Mouse (Mus musculus): ENCODE measurements at regions not wholly inside any gene's neighbourhood (a gene's known extent, or its start where the extent isn't known, plus 50 kb on each side); places are given as distances from the start of the nearest gene placed in this dataset.

DNA sequence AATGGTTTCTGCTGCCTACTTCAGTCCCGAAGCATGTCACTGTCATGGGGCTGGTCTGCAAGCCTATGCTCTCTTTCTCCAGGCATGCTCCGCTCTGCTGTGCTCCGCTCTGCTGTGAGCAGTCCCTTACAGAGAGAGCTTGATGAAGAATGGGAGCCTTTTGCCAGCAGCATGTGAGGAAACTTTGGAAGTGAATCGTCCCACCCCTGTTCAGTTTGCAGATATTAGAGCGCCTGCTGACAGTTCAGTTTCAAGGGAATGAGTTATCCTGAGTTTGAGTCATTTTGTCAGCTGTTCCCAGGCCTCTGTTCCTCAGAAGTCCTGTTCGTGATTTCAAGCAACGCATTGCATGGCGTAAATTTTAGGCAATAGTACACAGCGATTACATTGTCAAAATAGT is 173.6 kb downstream of the Gm19410 start:
- no peak for DNase-seq

DNA sequence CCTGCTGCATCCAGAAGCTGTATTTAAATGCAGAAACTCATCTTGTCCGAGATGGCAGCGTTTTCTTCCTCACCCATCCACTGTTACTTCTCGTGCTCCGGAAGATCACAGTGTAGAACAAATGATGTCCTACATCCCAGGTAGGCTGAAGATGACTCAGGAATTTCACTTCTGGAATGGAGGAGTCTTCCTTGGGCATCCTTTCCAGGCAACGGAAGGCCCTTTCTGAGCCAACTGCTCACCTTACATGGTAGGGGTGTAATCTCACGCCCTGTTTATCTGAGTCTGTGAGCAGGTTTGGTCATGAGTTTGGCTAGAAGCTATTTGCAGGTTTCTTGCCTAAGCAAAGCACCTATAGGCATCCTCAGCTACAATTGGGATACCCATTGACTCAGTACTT is 176.9 kb downstream of the Gm19410 start:
- DNase-seq = no peak

DNA sequence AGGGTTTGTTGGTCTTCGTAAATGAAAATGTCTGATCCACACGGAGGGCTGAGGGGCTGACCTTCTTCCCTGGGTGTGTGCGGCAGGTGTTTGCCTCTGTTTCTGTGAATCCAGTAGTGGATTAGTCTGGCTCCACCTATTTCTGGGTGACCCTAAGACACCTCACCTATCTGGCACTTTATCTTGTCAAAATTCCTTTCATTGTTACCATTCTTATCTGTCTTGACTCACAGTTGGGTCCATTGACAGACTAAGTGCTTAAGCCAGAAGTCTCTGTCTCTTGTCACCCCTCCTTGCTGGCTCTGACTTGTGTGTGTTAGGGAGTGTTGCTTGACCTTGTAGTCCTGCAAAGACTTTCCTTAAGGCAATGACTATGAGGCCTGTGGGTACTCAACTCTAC is 178.1 kb downstream of the Gm19410 start:
- DNase-seq = no peak

DNA sequence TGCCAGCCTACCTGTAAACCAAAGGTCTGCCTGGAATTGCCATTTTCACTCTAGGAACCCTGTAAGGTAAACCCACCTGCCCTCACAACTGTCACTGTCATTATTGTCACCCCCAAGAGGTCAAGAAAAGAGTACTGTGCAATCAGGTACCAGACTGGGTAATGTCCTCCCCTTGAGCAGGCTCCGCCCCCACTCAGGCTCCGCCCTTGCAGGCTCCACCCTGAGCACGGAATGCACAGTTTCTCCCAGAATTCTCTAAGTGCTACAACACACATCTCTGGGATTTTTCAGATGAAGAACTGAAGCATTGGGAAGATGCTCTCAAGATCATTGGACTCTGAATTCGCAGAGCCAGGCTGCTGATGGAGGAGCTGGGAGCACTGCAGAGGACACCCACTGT is 178.9 kb downstream of the Gm19410 start:
- DNase-seq = no peak

DNA sequence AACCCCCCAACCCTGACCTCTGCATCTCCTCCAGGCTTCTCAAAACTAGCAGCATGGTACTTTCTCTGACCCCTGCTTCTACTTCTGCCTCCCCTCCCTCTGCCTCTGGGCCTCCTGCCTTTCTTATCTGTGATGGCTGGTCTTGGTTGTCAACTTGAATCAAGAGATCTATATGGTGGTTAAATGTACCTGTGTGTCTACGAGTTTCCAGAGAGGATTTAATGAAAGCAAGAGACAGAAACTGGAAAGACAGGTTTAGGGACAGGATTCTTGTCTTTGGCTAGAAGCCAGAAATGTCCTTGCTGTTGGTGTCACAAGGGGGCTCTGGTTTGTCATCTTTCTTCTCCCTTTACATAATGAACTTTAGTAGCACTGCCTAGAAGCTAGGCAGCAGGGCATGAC is 180.9 kb downstream of the Gm19410 start:
- no peak for DNase-seq

DNA sequence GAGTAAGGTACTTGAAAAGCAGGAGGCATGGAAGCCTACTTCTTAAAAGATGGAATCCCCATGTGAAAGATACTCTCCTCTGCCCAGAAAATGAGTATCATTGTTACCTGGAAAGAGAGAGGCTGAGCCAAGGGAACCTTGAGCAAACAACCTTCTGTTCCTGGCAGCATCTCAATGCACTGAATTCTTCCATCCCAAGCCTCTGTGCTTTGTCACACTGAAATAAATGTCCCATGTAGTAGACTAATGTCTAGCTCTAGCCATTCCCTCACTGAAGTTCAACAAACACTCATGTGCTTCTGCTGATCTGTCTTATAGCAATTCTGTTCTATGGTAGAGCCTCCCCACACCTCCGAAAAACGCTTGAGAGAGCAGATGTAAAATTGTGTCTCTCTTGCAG is 182.6 kb downstream of the Gm19410 start:
- no peak for DNase-seq

DNA sequence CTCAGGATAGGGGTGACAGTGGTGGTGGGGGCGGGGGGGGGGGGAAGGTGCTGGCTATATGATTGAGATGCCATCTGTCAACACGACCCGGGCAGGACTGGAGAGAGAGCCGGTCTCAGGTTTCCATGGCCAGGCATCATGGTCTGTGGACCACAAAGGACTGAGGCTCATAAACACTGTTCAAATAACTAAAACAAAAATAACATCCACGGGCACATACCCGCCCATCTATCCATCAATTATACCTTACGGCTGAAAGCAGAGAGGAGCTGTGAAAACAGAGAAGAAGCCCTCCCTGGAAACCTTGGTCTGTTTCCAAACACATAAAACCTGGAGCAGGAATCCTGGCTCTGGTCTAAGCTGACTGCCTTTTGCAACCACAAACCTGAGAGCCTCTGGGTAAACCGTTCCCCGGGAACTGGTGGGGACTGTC is 183.2 kb downstream of the Gm19410 start:
- no peak for DNase-seq

DNA sequence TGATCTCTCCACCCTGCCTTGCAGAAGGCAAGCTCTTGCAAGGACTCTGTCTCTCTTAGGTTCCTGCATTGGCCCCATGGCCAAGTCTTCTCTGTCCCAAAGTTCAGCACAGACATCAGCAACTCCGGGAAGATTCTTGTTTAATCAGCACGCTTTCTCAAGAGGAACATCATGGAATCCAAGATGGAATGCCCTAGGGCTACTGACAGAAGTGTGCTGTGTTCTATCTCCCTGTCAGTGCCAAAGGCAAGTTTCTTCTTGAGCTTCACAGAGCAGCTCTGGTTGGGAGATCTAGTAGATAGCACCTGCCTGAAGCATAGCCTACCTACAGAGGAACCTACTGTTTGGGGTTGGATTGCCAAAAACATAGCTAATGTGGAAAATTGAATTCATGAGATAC is 189.9 kb downstream of the Gm19410 start:
- DNase-seq = no peak

DNA sequence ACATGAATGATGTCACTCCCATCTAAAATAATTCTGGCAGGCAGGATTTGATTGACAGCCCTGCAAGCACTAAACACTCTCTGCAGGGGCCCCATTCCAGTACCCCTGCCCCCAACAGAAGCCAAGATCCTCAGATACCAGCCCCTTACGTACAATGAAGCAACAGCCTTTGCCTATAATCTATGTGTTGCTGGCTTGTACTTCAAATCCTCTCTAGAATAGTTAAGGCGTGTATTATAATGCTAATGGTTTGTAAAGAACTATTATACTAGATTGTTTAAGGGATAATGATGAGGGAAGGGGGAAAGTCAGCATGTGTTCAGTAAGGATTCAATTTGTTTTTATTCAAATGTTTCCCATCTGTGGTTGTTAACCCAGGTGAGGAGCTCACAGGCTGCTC is 190.7 kb downstream of the Gm19410 start:
- DNase-seq = no peak

DNA sequence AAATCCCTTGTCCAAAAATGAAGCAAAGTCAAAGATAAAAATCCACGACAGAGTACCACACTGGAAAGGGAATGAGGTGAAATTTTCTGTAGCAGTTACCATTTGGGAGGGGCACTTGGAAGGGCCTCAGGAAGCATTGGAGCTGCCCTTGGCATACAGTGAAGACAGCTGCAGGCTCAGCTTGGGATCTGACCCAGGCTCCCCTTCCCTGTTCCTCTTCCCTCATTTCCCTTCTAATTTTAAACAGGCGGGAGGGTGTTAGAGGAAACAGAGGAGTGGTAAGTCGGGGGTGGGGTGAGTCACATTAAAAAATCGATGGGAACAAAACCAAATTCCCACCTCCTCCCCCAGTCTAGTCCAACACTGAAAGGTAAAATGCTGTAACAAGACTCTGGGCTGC is 193.6 kb downstream of the Gm19410 start:
- DNase-seq = peak; percentile 20

DNA sequence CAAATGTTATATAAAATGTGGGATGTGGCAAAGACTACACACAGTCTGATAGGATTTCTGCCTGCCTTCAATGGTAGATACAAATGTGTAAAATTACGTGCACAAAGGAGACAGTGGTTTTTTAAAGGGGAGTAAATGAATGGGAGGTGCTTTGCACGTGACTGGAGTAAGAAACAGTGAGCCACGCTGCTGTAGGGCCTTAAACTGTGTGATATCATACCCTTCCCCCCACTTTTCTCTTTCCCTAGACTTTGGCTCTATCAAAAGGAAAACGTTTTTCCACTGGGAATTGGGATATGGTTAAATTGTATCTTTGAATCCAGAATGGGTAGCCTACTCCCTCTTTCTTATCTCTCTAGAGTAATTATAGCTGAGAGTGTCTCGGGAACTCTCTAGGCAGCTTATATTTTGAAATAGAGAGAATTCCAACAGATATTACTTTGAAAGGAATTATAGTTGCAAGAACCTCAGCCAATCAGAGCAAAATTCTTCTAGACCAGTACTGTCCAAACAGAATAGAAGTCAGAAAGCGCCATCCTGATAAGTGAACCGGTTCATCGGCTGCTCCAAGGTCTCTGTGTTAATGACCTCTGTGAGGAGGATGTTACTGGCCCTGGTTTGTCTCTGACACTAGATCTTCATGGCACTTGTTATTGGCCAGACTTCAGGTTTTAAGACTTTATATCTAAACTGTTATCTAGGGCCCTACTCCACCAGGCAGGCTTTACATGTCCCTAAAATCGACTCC is 195.5 kb downstream of the Gm19410 start:
- no peak for DNase-seq

DNA sequence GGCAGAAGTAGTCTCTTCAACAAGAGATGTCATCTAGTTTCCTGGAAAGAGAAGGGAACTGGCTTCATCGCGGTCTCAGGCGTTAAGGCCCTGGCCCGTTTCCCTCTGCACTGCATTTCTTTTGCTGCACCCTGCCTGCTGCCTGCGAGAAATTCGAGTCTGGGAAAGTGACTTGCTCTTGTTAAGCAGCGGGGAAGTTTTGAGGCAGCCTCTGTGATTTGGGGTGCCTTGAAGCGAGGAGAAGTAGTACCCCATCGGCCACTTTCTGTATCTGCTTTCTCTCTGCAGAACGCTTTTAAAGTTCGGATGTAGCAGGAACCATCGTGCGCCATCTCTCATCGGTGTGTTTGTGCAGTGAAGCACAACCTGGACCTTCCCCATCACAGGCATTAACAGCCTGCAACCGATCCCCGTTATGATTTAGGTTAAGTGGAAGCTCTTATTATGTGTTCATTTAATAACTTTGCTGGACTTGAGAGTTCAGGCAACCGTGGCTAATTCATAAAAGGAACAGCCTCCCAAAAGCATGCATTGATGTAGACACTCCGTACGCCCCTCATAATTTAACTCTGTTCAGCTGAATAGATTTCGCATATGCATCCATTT is 196.1 kb downstream of the Gm19410 start:
- DNase-seq = no peak

DNA sequence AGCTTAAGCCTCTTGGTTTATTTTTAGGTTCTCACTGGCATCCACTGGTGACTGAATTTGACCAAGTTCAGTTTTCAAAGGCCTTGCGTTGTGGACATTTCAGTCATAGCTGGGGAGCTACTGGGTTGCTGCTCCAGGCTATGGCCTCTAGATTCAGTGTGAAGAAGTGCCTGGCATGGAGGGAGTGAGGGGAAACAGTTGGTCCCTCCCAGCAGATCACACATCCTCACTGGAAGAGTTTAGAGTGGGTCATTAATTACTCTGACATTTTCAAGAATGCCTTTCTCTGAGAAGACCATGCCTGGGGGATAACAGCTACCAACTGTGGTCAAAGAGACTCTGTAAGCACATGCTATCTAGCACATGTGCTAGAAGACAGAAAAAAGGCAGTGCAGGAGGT is 199.3 kb downstream of the Gm19410 start:
- DNase-seq = no peak

DNA sequence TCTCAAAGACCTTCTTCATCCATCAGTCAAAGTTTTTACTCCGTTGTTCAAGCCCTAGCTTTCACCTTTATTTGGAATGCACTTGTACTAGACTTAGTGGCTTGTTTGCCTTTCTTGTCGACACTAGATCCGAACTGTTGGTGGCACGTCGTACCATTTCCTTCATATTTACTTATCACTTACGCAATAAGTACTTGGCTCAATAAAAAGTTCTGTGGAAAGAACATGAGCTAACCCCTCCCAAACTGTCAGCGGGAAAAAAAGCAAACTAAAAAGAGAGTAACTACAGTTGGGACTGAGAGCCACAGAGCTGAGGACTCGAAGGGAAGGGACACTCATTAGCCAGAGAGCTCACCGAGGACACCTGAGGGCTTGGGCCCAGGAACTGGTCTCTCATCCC is 202.8 kb downstream of the Gm19410 start:
- no peak for DNase-seq

DNA sequence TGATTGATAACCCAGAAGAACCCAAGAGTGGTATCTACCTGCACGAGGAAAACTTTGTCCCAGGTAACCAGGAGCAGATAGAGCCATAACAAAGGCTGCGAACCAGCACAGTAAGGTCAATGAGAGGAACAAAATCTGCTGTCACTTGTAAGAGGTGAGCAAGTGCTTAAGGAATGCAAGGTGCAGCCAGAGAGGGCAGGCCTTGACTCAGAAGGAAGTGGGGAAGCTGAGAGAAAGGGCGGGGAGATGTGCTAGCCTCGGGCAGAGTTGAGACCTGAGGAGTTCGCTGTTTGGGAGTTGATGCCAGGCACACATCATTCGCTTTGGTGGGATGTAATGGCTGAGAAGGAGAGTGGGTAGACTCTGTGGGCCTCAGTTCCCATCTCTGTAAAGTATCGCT is 205.5 kb downstream of the Gm19410 start:
- DNase-seq = no peak

DNA sequence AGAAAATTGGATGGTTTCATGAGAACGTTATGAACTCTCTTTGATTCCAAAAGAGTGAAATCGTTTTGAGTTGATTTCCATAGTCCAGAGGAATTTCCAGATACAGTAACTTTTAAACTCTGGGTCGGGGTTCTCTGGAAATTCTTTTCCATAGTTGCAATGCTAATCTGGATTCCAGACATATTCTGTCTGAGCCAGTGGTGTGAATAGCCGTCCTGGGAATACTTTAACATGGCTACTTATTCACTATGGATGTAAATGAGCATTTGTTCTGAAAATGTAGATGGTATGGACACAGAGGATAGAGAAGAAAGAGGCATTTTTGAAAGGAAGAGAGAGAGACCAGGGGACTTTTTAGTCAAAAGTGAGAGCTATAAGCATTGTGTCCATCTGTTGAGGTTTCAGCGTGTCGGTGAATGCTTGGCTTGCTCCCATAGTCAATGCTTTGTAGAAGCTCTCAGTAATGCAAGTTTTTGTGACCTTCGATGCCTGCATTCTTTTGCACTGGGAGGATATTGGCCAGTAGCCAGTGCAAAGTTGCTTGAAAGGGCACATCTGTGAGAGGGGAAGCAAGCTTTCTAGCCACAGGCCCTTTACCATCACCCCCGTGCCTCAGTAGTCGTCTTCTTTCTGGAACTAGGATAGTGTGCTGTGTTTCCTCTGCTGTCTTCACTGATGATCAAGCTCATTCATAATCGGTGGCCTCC is 208.9 kb downstream of the Gm19410 start:
- DNase-seq = no peak

DNA sequence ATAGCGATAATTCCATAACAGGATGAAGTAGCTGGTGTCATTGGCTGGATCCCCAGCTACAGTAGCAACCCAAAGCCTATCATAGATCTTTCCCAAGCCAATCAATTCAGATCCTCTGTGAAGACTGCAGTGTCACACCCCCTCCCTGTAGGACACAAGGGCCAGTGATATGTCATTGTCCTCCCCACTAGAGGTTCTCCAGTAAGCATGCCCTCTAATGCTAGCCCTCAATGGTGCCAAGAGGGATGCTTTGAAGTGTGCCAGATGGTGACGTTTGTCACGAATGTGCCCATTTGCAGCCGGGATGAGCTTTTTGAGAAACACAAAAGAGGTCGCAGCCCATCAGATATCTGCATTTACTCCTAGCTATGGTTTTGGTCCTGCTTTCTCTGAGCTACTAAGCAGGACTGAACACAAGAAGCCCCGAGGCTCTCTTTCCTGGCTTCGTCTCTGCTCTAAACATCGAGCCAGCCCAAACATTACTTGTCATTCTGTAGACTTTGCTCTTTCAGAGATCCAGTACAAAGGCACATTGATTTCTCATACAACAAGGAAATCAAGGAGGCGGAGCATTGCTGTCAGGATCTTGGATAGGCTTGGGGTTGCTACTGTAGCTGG is 214.2 kb downstream of the Gm19410 start:
- no peak for DNase-seq

DNA sequence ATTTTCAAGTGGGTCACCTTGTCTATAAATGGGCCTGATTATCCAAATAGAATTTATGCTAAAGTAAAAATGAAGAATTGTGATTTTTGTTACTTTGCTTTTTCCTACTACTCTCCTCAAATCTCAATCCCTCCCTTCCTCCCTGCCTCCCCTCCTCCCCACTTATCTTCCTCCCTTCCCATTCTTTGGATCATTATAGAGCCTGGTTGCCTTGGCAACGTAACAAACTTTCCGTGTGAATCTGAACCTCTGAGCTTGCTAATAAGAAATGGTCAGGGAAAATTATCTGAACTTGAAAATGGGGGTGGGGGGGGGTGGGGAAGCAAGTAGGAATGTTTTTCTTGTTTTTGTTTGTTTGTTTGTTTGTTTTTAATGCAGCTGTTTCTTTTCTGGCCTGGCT is 217.5 kb downstream of the Gm19410 start:
- DNase-seq = no peak

DNA sequence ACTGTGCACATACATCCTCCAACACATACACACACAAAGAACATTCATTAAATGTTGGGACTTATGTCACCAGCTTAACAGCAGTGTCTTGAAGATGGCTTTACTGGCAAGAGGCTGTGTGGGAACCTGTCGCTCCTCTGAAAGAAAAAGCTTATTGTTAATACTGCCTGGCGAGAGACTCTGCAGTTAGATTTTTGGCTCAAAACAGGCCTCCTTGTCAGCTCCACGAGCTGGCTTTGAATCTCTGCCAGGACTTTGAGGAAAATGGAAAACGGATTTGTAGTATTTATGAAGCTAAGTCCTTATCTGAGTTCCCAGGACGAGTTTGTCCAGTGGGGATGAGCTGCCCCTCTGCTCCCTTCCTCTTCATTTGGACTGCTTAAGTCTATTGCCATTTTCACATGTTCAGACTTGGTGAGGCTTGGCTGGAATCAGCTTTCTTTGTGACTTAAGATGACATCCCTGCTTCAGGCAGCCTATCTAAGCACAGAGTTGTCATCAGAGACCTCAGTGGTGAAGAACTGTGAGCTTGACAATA is 219.6 kb downstream of the Gm19410 start:
- DNase-seq = peak; percentile 8

DNA sequence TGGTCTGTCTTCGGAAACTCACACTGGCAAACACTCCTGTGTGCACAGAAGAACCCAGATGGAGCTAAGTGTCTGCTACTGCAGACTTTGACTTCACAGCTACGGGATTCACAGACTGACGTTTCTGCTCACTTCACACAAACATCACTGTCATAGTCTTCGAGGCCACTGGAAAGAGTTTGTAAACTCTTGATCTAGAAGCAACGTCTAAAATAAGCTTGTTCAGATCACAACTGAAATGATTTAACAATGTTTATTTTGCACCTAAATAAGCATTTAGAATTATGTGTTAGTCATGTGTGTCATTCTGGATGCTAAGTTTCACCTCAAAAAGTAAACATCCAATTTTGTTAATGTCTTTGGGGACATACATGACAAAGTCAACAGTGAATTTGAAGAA is 221.7 kb downstream of the Gm19410 start:
- DNase-seq = no peak

DNA sequence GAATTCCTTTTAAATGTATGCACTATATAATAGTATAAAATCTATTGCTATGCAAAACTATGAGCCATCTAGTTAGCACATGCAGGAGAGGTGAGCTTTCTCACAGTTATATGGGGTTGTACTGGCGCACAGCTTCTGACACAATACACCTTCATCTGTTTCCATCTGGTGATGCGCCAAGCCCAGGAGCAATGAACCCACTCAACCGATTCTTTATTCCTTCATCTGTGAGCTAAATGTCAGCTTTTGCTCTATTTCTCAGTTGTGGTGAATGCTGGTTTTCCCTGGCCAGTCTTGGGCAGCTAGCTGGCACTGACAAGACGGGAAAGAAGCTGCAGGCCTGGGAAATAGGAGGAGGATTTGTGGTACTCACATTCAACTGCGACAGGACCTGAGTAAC is 225.4 kb downstream of the Gm19410 start:
- DNase-seq = no peak

DNA sequence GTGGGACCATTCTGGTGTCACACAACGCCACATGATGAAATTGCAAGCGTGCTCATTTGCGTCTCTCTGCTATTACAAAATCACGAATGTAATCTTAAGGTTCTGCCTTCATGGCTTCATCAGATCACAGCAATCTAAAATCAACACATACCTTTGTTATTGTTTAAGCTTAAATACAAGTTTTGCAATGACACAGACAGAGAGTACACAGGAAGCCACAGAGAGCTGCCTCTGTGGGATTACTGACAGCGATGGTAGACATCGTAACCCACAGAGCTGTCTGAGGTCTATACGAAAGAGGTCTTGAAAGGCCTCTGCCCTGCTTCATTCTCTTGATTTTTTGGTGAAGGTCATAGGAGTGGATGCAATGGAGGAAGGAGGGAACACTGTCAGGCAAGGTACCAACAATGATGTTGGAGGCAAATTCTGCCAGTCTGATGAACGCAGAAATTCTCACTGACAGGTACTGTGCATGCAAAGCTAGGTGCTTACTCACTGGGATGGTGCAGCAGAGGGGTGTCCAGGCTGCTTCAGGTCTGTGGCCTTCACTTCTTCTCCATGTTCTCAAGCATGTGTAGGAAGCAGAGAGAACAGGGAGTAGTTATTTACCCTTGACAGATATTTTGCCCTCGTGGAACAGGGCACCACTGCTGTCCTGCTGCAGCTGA is 226.5 kb downstream of the Gm19410 start:
- DNase-seq = no peak

All from right cerebral cortex, adult 18-20 months (tissue).